Mouse (Mus musculus) olfactory bulb, adult 2 months (tissue): Measurements from ENCODE around the gene Syk.

Experiments
- CTCF ChIP-seq: fragments of 200-500 bp; IDR thresholded peaks from 2 replicates; pipeline ENCODE4 v1.5.1; 2012; ENCODE audit warnings: low read depth, mild to moderate bottlenecking, low read length, moderate library complexity; ENCODE audit not compliant: insufficient read depth
- POLR2A ChIP-seq: fragments of 200-500 bp; IDR thresholded peaks from 2 replicates; pipeline ENCODE4 v1.6.1; 2012; ENCODE audit warnings: mild to moderate bottlenecking, low read depth, low read length, moderate library complexity; ENCODE audit not compliant: insufficient read depth

DNA sequence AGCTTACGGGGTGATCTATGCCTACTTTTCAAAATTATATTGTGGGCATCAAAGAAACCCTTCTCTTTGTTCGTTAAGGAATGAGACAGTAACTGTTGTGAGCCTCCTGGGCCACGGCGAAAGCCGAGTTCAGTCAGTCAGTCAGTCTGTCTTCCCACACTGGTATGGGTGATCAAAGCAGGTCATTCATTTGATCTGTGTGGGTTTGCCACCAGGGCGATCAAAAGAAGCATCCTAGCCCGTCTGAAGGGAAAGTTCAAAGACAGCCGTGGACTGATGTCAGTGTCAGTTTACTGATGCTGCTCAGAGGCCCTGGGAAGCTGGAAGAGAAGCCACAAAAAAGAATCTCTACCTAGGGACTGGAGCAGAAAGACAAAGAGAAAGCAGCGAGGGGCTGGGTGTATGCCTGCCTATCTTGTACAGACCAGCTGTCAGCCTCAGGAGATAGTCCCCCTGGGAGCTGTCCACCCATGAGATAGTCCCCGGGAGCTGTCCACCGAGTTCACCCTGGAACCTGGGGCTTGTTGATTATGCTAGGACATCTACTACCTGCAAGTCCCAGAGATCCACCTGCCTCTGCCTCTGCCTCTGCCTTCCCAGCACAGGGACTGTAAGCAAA, 34.2 kb downstream of the Syk start:
- TF ChIP-seq POLR2A (no peak), CTCF (no peak)
